Mouse (Mus musculus): ENCODE data around the gene Arhgef2. TPM values are rescaled to one million over a fixed set of nuclear protein-coding genes. Genes with fewer than 3 reads are reported as not detected.

Gene Arhgef2
- total RNA-seq, 1 experiment from 2014 or later: 164 TPM

DNA sequence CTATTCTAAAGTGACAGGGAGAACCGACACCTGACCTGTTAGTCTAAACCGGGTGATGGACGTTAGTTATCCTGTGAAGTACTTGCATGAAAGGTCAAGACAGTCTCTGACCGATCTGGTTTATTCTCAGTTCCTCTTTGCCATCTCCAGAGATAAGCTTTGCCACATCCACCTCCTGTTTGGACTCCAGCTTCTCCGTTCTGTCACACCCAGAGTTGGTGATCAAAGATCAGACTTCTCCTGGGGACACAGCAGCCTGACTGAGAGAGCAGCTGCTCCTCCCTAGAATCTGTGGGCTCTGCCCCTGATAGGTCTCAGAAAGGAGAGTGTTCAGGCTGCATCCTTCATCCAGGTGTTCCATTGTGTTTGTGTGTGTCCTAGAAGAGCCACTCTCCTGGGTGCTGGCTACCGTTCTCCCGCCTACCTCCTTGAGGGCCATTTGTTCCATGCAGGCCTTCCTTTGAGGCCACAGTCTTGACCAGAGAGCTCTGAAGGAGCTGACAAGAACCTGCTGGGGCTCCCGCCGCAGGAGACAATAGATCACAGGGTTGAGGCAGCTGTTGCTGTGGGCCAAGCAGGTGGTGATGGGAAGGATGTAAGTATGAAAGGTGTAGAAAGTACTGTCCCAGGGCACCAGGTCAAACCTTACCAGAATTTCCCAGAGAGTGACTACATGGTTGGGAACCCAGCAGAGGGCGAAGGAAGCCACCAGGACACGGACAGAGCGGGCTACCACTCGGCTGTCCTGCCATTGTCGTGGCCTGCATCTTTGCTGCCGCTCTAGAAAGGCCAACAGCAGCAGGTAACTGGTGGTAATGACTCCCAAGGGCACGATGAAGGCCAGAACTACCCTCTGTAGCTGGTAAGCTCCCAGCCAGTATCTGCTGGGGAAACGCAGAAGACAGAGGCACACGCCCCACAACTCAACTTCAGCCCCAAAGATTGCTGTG, 46.2 kb downstream of the Arhgef2 start:
- ATAC-seq (ENCODE audit: extremely low read depth, insufficient number of reproducible peaks, low FRiP score, poor library complexity, severe bottlenecking): no peak

DNA sequence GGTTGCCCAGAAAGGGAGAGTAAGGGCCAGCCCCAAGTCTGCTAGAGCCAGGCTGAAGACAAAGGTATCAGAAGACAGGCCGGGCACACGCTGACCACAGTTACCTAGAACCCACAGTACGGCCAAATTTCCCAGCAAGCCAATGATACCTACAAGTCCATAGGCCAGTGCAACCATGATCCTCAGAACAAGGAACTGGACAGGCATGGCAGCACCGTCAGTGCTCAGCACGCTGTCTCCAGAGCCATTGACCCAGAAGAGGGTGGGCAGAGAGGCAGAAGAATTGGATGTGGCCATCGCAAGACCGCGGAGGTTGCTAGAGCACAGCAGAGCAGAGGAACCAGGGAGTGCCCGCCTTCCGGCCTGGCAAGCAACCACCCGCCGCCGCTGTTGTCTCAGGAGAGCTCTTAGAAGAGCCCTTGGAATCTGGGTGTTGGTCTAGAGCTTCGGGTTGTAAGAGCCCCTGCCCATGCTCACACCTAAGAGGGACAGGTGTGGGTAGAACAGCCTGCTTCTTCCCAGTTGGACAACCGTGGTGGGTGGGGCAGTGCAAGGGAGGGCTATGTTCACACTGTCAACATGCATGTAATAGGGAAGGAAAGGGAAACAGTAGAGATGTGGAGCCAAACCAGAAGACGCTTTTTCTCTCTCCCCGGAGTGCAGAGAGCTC, 47.2 kb downstream of the Arhgef2 start, which contains the start of gene Rxfp4:
Rxfp4 (minus strand) TSS at position 297 of the 670 bp plus-strand sequence.
- no peak for ATAC-seq (ENCODE audit: extremely low read depth, insufficient number of reproducible peaks, low FRiP score, poor library complexity, severe bottlenecking)

DNA sequence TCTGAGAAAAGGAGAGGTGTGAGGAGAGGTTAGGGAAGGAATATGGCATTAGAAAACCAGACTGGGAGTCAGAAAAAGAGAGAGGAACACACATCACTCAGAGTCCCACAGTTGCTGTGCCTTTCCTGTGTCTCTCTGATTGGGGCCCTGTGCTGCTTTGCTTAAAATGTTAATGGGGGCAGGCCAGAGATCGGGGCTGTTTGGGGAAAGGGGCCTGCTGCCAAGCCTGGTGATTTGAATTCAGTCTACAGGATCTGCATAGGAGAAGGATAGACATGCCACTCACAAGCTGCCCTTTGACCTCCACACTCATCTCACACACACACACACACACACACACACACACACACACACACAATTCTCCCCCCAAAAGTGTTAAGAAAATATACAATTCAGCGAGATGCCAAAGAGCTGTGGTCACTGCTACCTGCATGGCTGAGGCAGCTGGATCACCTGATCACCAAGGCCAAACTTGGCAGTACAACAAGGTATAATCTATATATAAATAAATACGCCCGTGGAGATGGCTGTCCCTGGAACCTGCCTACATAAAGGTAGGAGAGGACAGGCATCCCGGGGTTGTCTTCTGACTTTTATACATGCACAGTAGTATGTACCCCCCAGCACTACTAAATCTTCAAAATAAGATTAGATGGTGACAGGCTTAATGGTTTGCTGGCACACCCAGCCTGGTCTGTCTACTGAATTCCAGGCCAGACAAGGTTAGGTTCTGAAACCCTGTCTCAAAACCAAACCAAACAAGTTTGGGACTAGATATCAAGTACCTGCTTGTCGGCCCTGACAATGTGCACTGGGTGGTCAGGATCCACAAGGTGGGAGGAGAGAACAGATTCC, 48.0 kb downstream of the Arhgef2 start:
- no peak for ATAC-seq (ENCODE audit: extremely low read depth, insufficient number of reproducible peaks, low FRiP score, poor library complexity, severe bottlenecking)

DNA sequence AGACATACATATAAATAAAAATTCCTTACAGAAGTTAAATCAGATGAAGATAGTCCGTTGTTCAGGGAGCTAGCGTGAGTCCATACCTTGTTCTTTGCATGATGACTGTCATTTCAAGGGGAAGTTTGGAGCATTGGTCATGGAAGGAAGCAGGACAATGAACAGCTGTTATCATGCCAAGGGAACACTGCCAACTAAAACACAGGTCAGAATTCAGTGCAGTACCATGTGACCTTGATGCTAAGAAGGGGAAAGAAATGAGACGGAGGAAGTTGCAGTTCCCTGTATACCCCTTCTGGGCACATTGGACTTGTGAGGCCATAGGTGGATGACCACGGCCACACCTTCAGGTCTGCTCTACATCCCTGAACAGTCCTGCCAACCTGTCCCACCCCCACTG, 48.9 kb downstream of the Arhgef2 start:
- no peak for ATAC-seq (ENCODE audit: extremely low read depth, insufficient number of reproducible peaks, low FRiP score, poor library complexity, severe bottlenecking)

DNA sequence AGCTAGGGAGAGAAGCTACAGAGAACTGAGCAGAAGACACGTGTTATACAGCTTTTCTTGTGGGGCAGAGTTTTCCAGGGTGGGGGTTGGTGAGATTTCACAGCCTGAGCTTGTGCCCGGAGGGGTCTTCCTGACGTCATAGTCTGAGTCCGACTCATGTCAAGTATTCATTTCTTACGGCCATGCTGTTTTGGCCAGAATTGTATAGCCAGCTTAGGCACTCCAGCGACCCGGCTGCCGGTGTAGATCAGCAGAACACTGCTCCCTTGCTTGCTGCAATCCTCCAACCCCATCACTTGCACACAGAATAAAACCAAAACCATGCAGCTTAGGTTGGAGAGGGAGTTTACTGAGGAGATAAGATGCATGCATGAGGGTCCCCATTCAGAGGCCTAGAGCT, 49.9 kb downstream of the Arhgef2 start:
- ATAC-seq (ENCODE audit: extremely low read depth, insufficient number of reproducible peaks, low FRiP score, poor library complexity, severe bottlenecking): no peak

DNA sequence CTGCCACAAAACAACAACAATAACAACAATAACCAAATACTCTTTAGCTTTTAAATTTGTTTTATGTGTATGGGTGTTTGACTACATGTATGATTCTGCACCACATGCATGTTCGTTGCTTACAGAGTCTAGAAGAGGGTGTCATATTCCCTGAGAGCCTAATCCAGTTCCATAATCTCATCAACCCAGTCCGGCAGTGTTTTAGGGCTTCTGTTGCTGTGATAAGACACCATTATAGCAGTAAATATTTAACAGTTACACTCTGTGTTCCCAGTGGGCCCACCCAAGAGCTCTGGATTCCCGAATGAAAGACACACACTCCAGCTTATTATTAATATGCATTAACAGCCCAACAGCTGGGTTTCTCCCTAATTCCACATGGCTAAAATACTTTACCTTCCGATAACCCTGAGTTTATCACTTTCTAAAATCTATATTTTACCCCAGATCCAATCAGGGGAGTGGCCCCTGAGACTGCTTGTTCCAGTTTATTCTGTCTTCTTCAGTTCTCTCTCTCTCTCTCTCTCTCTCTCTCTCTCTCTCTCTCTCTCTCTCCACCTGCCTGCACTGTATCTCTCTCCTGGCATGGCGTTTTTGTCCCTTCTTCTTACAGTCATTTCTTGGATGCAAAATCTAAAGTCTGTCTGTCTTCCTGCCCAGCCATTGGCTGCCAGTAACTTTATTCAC, 52.8 kb downstream of the Arhgef2 start:
- no peak for ATAC-seq (ENCODE audit: extremely low read depth, insufficient number of reproducible peaks, low FRiP score, poor library complexity, severe bottlenecking)

DNA sequence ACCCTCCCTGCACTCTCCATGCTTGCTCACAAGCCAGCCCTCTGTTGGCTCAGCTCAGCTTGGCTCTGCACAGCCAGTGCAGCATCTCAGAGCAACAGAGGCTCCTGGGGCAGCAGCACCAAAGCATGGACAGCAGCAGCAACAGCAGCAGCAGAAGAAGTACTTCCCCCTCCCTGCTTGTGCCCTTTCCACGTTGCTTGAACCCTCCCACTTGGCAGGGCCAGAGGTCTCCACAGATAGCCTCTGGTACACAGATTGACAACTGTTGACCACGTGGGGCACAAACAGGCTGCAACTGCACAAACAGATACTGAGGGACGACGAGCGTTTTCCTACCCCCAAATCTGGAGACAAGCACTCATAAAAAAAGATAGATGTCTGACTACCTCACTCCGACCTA, 54.0 kb downstream of the Arhgef2 start:
- no peak for ATAC-seq (ENCODE audit: extremely low read depth, insufficient number of reproducible peaks, low FRiP score, poor library complexity, severe bottlenecking)

DNA sequence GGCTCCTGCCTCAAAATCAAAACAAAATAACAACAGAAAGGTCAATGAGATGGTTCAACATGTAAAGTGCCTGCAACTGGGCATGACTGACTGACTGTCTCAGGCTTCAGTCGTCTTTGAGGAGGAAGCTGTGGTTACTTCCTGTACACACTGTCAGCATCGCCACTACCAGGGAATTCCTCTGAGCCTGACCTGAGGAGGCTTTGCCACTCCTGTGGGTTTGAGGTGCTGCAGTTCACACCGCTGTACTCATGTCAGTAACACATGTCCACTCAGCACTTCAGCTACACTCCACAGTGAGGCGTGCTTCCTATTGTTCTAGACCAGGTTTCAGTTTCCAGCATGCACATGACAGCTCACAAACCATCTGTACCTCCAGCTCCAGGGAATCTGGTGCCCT, 58.3 kb downstream of the Arhgef2 start:
- ATAC-seq (ENCODE audit: extremely low read depth, insufficient number of reproducible peaks, low FRiP score, poor library complexity, severe bottlenecking): peak; percentile 70

DNA sequence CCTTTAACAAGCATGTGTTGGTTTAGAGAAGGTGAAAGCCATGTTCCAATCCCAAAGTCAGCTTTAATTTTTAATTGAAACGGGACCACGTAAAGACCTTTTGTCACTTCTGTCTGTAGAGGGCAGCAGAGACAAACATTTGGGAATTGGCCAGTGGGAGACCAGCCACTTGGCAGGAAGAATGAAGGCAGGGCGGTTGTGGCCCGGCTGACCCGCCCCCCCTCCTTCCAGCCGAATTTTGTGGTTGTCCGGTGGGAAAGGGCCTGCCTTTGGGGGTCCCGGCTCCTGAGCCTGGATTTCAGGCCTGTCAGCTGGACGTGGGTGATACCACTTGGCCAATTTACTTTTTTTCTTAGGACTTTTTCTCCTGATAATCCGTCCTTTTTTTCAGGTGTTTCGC, 71.6 kb downstream of the Arhgef2 start:
- peak; percentile 88 for ATAC-seq (ENCODE audit: extremely low read depth, insufficient number of reproducible peaks, low FRiP score, poor library complexity, severe bottlenecking)

DNA sequence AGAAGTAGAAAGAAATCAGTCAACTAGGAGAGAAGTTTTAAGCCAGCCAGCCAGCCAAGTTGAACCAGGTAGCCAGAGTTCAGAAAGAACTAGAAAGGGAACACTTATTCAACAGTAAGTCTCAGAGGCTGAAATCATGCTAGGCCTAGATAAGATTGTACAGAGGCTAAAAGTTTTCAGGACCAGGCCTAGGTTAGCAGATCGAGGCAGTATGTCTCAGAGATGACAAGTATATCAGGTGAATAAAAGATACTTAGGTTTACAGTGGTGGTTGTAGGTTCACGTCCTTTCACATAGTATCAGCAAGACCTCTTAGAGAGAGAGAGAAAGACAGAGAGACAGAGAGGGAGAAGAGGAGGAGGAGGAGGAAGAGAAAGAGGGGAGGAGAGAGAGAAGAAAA, 78.0 kb downstream of the Arhgef2 start:
- ATAC-seq (ENCODE audit: extremely low read depth, insufficient number of reproducible peaks, low FRiP score, poor library complexity, severe bottlenecking): no peak

DNA sequence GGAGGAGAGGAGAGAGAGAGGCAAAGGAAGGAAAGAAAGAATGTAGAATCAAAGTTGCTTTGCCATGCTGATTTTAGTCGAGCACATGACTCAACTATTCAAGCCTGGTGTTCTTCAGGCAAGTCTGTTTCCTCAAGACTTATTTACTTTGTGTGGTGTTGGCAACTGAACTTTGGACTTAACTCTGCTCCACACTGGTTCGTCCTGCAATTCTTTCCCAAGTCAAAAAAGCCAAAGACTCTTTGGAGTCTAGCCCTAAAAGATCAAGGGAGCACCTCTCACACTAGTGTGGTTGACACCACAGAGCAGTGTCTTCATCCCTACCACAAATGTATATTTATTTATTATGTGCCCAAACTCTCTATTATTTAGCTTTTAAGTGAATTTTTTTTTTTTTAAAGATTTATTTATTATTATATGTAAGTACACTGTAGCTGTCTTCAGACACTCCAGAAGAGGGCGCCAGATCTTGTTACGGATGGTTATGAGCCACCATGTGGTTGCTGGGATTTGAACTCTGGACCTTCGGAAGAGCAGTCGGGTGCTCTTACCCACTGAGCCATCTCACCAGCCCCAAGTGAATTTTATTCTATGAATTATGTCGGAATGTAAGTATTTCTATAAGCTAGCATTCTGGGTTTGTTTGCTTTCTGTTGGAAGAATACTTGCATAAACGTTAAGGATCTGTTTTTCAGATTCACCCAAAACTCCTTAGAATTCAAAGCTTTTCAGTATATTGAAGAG, 78.6 kb downstream of the Arhgef2 start:
- ATAC-seq (ENCODE audit: extremely low read depth, insufficient number of reproducible peaks, low FRiP score, poor library complexity, severe bottlenecking): no peak

DNA sequence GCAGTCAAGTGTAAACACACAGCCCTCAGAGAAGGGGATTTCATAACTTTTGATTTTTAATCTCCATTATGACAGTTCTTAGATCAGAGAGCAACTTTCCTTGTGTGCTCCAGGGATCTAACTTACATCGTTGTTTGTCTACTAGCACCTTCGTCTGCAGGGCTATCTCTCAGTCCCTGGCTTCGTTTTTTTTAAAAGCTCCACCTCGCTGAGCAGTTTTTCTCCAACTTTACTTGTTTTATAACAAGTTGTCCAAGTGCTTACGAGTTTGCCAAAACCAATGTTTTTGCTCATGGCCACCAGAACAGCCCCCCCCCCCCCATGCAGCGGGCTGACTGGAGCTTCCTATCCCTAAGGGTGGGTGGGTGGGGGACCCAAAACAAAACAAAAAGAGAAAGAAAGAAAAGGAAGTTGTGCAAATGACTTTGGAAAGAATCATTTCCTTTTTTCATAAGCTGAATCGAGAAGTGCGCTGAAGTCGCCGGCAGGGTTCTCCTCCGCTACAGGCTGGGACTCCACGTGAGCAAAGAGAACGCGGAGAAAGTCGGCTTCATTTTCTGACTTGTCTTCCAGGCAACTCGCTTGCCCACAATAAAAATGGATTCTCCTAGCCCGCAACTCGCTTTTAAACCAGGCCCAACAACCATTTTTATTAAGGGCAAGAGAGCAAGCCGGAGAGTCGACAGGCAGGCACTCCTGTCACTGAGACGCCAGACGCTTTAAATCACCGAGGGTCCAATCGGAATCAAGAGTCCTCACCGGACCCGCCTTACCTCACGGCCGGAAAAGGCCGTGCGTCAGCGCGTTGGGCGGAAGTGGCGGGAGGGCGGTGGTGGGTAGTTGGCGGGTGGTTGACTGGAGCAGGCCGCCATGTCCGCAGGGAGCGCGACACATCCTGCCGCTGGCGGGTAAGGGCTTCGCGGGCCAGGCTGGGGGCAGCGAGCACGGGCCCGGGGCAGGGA, 79.5 kb downstream of the Arhgef2 start, which contains the start of gene Khdc4:
Khdc4 (plus strand) TSS at position 824 of the 962 bp plus-strand sequence.
- peak; percentile 98 for ATAC-seq (ENCODE audit: extremely low read depth, insufficient number of reproducible peaks, low FRiP score, poor library complexity, severe bottlenecking)

DNA sequence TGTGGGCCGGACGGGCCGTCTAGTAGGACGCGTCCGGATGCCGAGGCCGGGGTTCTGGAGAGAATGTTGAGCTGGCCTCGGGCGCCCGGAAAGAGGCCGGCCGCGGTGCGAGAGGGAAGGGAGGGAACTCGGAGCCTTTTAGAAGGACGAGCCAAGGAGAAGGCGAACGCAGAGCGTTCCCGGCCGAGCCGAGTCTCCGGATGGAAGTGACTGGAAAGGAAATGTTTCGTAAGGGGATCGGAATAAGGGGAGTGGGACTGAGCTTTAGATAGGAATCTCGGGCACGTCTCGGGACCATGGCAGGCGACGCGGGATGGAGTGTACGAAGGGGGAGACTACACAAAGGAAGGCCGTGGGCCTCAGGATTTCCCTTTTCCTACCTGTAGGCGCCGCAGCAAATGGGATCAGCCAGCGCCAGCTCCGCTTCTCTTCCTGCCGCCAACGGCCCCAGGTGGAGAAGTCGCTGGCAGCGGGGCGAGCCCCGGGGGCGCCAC, 80.2 kb downstream of the Arhgef2 start:
- ATAC-seq (ENCODE audit: extremely low read depth, insufficient number of reproducible peaks, low FRiP score, poor library complexity, severe bottlenecking): no peak

DNA sequence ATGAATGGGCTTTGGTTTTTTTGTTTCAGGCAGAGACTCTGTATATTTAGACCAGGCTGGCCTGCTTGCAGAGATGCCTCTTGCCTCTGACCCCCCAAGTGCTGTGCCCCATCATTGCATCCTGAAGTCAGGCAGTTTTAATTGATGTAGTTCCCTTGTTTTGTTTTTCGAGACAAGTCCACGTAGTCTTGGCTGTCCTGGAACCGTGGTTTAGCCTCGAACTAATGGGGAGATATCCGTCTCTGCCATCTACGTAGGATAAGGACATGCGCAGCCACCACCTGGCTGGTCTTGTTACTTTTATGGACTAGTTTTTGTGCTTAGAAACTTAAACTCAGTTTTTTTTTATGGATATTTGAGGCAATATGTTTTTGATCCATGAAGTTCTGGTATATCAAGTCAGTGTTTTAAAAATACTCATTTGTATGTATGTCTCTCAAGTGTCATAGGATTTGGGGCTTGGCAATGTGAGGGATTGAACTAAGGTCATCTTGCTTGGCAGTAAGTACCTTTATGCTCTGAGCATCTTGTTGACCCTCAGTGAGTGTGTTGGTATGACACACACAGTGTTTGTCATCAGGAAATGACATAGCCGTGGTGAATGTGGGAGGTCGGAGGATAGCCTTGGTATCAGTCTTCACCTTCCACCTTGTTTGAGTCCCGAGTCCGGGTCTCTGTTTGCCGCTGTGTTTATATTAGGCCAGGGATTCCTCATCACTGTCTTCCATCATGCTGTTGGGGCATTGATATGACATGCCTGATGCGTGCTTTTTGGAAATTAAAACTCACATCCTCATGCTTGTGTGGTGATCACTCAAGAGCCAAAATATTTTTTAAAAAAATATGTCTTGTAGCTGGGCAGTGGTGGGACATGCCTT, 81.2 kb downstream of the Arhgef2 start:
- no peak for ATAC-seq (ENCODE audit: extremely low read depth, insufficient number of reproducible peaks, low FRiP score, poor library complexity, severe bottlenecking)

DNA sequence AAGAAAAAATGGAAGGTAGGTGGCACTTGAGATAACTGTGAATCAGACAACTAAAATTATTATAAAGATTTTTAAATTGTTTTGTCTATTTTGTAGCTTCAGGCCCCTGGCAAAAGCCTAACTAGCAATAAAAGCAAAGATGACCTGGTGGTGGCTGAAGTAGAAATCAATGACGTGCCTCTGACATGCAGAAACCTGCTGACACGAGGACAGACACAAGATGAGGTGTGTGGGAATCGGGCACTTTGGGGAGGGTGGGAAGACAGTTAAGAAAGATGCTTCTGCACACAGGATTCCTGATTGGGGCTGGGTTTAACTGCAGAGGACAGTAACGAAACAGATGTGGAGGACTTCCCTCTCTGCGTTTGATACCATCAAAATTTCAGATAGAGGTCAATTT, 83.3 kb downstream of the Arhgef2 start:
- ATAC-seq (ENCODE audit: extremely low read depth, insufficient number of reproducible peaks, low FRiP score, poor library complexity, severe bottlenecking): no peak

DNA sequence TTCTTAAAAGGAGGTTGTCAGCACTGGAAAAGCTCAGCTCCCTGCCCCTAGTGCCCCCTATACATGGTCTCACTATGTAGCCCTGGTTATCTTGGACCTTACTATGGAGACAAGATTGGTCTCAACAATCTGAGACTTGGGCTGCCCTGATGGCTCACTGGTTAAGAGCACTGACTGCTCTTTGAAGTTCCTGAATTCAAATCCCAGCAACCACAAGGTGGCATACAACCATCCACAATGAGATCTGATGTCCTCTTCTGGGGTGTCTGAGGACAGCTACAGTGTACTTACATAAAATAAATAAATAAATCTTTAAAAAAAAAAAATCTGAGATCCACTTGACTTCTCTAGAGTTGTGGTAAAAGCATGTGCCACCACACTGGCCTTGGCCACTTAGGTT, 89.8 kb downstream of the Arhgef2 start:
- no peak for ATAC-seq (ENCODE audit: extremely low read depth, insufficient number of reproducible peaks, low FRiP score, poor library complexity, severe bottlenecking)

Measured in neutrophil, adult 5-6 weeks (primary cell).